Comparison of ENCODE assay signal across 25 mouse cellular contexts in genomic region chr6:12122759-12123158, GRCm38 (mm10).
"Had no signal": no experiment of that assay in that cellular context is flagged by ENCODE, and none has a peak within 500 bp of the region (broad histone marks: within the 10 kb centered on the region; RNA-seq: fewer than 3 reads in every experiment).

No protein-coding gene starts in this region.

- H3K27ac ChIP-seq: gastrocnemius, adult 2 months; heart, embryonic 10.5 days; hindbrain, embryonic 10.5 days; hindbrain, embryonic 12.5 days; hindbrain, embryonic 14.5 days; intestine, embryonic 15.5 days; layer of hippocampus, adult 2 months; left cerebral cortex, adult 2 months; limb, embryonic 10.5 days; limb, embryonic 12.5 days had no signal

- H3K9me3 ChIP-seq: heart, embryonic 10.5 days; heart, embryonic 12.5 days; hindbrain, embryonic 10.5 days; hindbrain, embryonic 12.5 days; intestine, embryonic 15.5 days; limb, embryonic 10.5 days; limb, embryonic 12.5 days had no signal

- H3K27me3 ChIP-seq: heart, embryonic 12.5 days; hindbrain, embryonic 12.5 days; intestine, embryonic 15.5 days; limb, embryonic 12.5 days had no signal

- H3K36me3 ChIP-seq: heart, embryonic 10.5 days; heart, embryonic 12.5 days; hindbrain, embryonic 10.5 days; hindbrain, embryonic 12.5 days; intestine, embryonic 15.5 days; limb, embryonic 10.5 days; limb, embryonic 12.5 days had no signal

- ATAC-seq: forebrain, embryonic 16.5 days; hindbrain, embryonic 16.5 days; inflammation-experienced regulatory T-cells, adult 6 months; intestine, embryonic 15.5 days; intestine, postnatal 0 days had no signal

- H3K4me2 ChIP-seq: heart, embryonic 12.5 days; hindbrain, embryonic 12.5 days; hindbrain, embryonic 14.5 days; intestine, embryonic 15.5 days; limb, embryonic 12.5 days had no signal

- H3K4me1 ChIP-seq: heart, embryonic 10.5 days; intestine, embryonic 15.5 days; limb, embryonic 12.5 days had no signal

- H3K4me3 ChIP-seq: gastrocnemius, adult 2 months; heart, embryonic 10.5 days; heart, embryonic 12.5 days; hindbrain, embryonic 10.5 days; hindbrain, embryonic 12.5 days; intestine, embryonic 15.5 days; layer of hippocampus, adult 2 months; left cerebral cortex, adult 2 months; limb, embryonic 10.5 days; limb, embryonic 12.5 days had no signal

- H3K9ac ChIP-seq: heart, embryonic 12.5 days; hindbrain, embryonic 12.5 days; hindbrain, embryonic 14.5 days; intestine, embryonic 15.5 days; limb, embryonic 12.5 days had no signal

- DNase-seq: gastrocnemius, adult 2 months; gastrocnemius, postnatal 10 days; gastrocnemius, postnatal 25 days; heart, adult 18-20 months; heart, postnatal 10 days; heart, postnatal 4 days; kidney, adult 18-20 months; kidney, adult 8-10 months; kidney, postnatal 10 days; kidney, postnatal 25 days; kidney, postnatal 4 days had no signal
